Mouse (Mus musculus) small intestine, adult 2 months (tissue): ENCODE measurements around the gene E030025P04Rik.

Experiments
- CTCF ChIP-seq: fragments of 200-500 bp; IDR thresholded peaks from 2 replicates; pipeline ENCODE4 v1.5.1; 2012; ENCODE audit warnings: low read depth, mild to moderate bottlenecking, control low read depth, inconsistent platforms, low read length, moderate library complexity, mixed read lengths; ENCODE audit not compliant: insufficient replicate concordance, insufficient read length; ENCODE audit errors: extremely low read depth
- POLR2A ChIP-seq: fragments of 200-500 bp; IDR thresholded peaks from 2 replicates; pipeline ENCODE4 v1.6.1; 2012; ENCODE audit warnings: low read depth, mild to moderate bottlenecking, control low read depth, inconsistent platforms, low read length, moderate library complexity

GRCm38 (mm10) chr11:109124284-109124683, 19.9 kb downstream of the E030025P04Rik start:
- TF ChIP-seq POLR2A (no peak), CTCF (peak; percentile 36; the same call in 1 of the 2 replicates)
